Mouse (Mus musculus): ENCODE data around the gene Klf2. TPM values are rescaled to one million over a fixed set of nuclear protein-coding genes. Genes with fewer than 3 reads are reported as not detected.

Gene Klf2
- 3.1 TPM in 2 replicates for polyA plus RNA-seq (2012; rRNA removed)

DNA sequence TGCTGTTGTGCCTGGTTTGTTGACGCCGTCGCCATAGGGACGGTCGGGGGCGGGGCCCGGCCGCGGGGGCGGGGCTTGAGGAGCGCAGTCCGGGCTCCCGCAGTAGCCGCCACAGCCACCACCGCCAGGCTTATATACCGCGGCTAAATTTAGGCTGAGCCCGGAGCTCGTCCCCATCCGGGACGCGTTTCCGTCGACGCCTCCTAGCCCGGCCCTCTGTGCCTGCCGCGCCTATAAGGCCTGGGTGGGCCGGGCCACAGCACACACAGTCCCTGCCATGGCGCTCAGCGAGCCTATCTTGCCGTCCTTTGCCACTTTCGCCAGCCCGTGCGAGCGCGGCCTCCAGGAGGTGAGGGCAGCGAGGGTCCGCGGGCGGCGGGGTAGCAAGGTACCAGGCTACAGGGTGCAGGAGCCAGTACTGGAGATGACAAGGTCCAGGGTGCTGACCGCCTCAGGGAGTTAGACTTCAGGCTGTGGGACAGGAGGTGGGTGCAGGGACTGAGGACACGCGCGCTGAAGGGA lies at the start of gene Klf2:
Gene Klf2 (plus strand): TSS at position 233 of the 522 bp plus-strand sequence.

DNA sequence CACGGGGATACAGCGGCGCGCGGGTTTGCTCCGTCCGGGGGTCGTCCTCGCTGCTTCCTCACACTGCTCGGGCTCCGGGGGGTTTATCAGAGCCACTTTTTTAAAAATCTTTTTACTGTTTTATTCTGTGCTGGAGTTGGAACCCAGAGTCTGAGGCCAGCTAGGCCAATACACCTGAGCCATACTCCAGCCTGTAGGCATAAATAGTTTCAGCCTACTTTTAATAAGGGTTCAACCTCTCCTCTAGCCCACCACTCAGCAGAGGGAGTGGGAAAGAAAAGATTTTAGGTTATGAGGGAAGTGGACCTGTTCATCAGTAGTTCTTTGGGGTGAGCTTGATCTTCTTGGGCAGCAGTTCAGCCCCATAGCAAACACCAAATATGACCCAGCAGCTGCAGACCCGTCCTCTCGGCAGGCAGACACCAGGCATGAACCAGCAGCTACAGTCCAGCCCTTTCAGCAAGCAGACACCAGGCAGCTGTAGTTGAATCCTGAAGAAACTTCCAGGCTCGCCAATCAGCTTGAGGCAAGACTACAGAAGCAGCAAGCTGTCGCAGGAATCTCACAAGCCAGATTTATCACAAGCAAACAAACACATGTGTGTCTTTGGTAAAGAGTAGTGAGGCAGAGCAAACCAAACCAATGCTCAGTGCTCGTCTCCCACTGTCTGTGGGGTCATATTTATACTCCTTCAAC lies 13.5 kb upstream of the Klf2 start, which contains the start of gene Gm10282:
Gene Gm10282 (minus strand): TSS at position 51 of the 696 bp plus-strand sequence.

Other genes with a start within 250 kb of the Klf2 start
- not detected in 2 replicates for gene Olfr373, start 235.9 kb upstream of the Klf2 start, polyA plus RNA-seq (2012; rRNA removed)
- gene Olfr374, start 212.0 kb upstream of the Klf2 start, polyA plus RNA-seq (2012; rRNA removed), result not detected in 2 replicates
- gene Tpm4, start 184.1 kb upstream of the Klf2 start, polyA plus RNA-seq (2012; rRNA removed), result 54.5 and 55.8 TPM in 2 replicates
- gene Rab8a, start 157.8 kb upstream of the Klf2 start, polyA plus RNA-seq (2012; rRNA removed), result 59.8 and 60.7 TPM in 2 replicates
- 0.14 and 0.36 TPM in 2 replicates for gene Hsh2d, start 129.4 kb upstream of the Klf2 start, polyA plus RNA-seq (2012; rRNA removed)
- gene Cib3, start 106.2 kb upstream of the Klf2 start, polyA plus RNA-seq (2012; rRNA removed), result not detected in 2 replicates
- gene Gm11034, start 105.4 kb upstream of the Klf2 start, polyA plus RNA-seq (2012; rRNA removed), result not detected in 2 replicates
- gene Fam32a, start 99.3 kb upstream of the Klf2 start, polyA plus RNA-seq (2012; rRNA removed), result 28.7 and 30.2 TPM in 2 replicates
- gene Ap1m1, start 79.0 kb upstream of the Klf2 start, polyA plus RNA-seq (2012; rRNA removed), result 34.5 and 39.2 TPM in 2 replicates
- gene Gm10282, start 13.8 kb upstream of the Klf2 start, polyA plus RNA-seq (2012; rRNA removed), result 7.9 and 8.8 TPM in 2 replicates
- 19.6 and 21.9 TPM in 2 replicates for gene Eps15l1, start 102.4 kb downstream of the Klf2 start, polyA plus RNA-seq (2012; rRNA removed)
- 0.27 and 0.30 TPM in 2 replicates for gene Calr3, start 124.8 kb downstream of the Klf2 start, polyA plus RNA-seq (2012; rRNA removed)
- gene 1700030K09Rik, start 124.8 kb downstream of the Klf2 start, polyA plus RNA-seq (2012; rRNA removed), result 2.0 and 2.4 TPM in 2 replicates
- gene Cherp, start 156.2 kb downstream of the Klf2 start, polyA plus RNA-seq (2012; rRNA removed), result 21.7 and 27.6 TPM in 2 replicates
- gene Slc35e1, start 173.6 kb downstream of the Klf2 start, polyA plus RNA-seq (2012; rRNA removed), result 6.8 and 7.7 TPM in 2 replicates
- 4.1 and 4.6 TPM in 2 replicates for gene Med26, start 229.2 kb downstream of the Klf2 start, polyA plus RNA-seq (2012; rRNA removed)

All from liver, embryonic 14 days (tissue).